Mouse (Mus musculus) midbrain, embryonic 14.5 days (tissue): ENCODE measurements around the gene Scrt2. TPM values are rescaled to one million over a fixed set of nuclear protein-coding genes. Genes with fewer than 3 reads are reported as not detected.
"Not testable (repeated sequence)": the region's sequence is repeated elsewhere in the genome, so short reads cannot be mapped to it uniquely, and the experiment has no call there.

Source experiments
- ATAC-seq: fragments of 200-750 bp; cut with Nextera tagmentation; 2 replicates; pipeline ENCODE4 v1.8.0; 2017; ENCODE audit warnings: moderate number of reproducible peaks, moderate library complexity; ENCODE audit not compliant: low FRiP score, low TSS enrichment
- DNase-seq: peaks from one replicate; pipeline ENCODE4 v3.0.0-alpha.2; 2015
- H3K27ac ChIP-seq: fragments of 300-500 bp; sonication (generic); replicated peaks from 2 replicates; pipeline ENCODE4 v1.5.1; 2014; ENCODE audit warnings: mild to moderate bottlenecking, low read depth, low read length, moderate library complexity
- H3K27me3 ChIP-seq: fragments of 300-500 bp; sonication (generic); 2 replicates; pipeline ENCODE4 v1.6.1; 2014; ENCODE audit warnings: low read length, control low read depth, mixed read lengths; ENCODE audit not compliant: control insufficient read depth, insufficient read depth
- H3K36me3 ChIP-seq: fragments of 300-500 bp; sonication (generic); 2 replicates; pipeline ENCODE4 v1.6.1; 2014; ENCODE audit warnings: low read length, control low read depth; ENCODE audit not compliant: control insufficient read depth, insufficient read depth
- H3K4me1 ChIP-seq: fragments of 300-500 bp; sonication (generic); 2 replicates; pipeline ENCODE4 v1.6.1; 2014; ENCODE audit warnings: mild to moderate bottlenecking, antibody characterized with exemption, low read length, control low read depth; ENCODE audit not compliant: control insufficient read depth, insufficient read depth
- H3K4me2 ChIP-seq: fragments of 300-500 bp; sonication (generic); 2 replicates; pipeline ENCODE4 v1.6.1; 2014; ENCODE audit warnings: mild to moderate bottlenecking, low read length, moderate library complexity
- H3K4me3 ChIP-seq: fragments of 300-500 bp; sonication (generic); replicated peaks from 2 replicates; pipeline ENCODE4 v1.5.1; 2014; ENCODE audit warnings: low read depth, low read length
- H3K9ac ChIP-seq: fragments of 300-500 bp; sonication (generic); replicated peaks from 2 replicates; pipeline ENCODE4 v1.6.1; 2014; ENCODE audit warnings: mild to moderate bottlenecking, low read length, moderate library complexity
- H3K9me3 ChIP-seq: fragments of 300-500 bp; sonication (generic); 2 replicates; pipeline ENCODE4 v1.6.1; 2016; ENCODE audit warnings: low read length, control low read depth, mixed read lengths; ENCODE audit not compliant: control insufficient read depth
- WGBS: fragments of 180-500 bp; shearing (Covaris S2); extraction: QIAGEN DNeasy Blood & Tissue Kit; methylation state at CpG from one replicate; pipeline ENCODE4 v1.1.7; 2014; 5-methylcytosine and 5-hydroxymethylcytosine counted together
- polyA plus RNA-seq: library from polyadenylated mRNA; unstranded; fragments of >200 nt; fragmentation: Nextera tagmentation; extraction: Ambion mirVana; gene quantifications from 2 replicates; pipeline ENCODE4 v1.2.1, GENCODE M21; 2014

The Scrt2 gene
- polyA plus RNA-seq, 1 experiment from 2014 or later, result 16.4 TPM

- Histone ChIP-seq H3K9ac (0 out of 2 replicates have a peak overlapping the region, but pooled peaks have one; percentile 17), H3K4me1 (peaks cover 61% of the 10 kb centered on the region)
Observed at GRCm38 (mm10) chr2:152051985-152052384, 29.3 kb upstream of the Scrt2 start.

DNA sequence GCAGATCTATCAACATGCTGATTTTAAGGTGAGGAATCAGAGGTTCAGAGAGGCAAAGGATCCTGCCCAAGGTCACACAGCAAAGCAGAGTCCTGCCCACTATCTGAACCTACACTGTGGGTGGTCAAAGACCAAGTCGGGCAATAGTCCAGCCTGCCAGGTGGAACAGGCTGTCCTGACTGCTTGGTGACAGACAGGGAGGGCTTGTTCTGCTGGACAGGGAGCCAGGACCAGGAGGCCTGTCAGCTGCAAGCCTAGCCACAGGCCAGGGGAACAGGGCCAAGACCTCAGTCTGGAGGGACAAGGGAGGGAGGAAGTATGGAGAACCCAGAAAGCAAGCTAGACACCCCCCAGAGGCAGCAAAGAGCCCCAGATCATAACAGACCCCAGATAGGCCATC lies 25.9 kb upstream of the Scrt2 start:
- Histone ChIP-seq H3K4me2 (no peak overlapping the region), H3K9me3 (no peaks in the 10 kb centered on the region), H3K27ac (no peak overlapping the region), H3K27me3 (0 out of 2 replicates have a peak, but pooled peaks cover 5% of the 10 kb centered on the region), H3K9ac (no peak overlapping the region), H3K4me3 (no peak overlapping the region), H3K4me1 (peaks cover 36% of the 10 kb centered on the region), H3K36me3 (no peaks in the 10 kb centered on the region)
- 74% methylated on average over 1 of the region's 1 CpGs for WGBS
- no peak for ATAC-seq
- DNase-seq, result no peak

More at GRCm38 (mm10) chr2:152051985-152052384, 29.3 kb upstream of the Scrt2 start:
- Histone ChIP-seq H3K27ac (peak overlapping the region; percentile 90; the same call in 1 of the 2 replicates), H3K4me3 (no peak overlapping the region), H3K4me2 (no peak overlapping the region), H3K36me3 (no peaks in the 10 kb centered on the region), H3K27me3 (no peaks in the 10 kb centered on the region), H3K9me3 (no peaks in the 10 kb centered on the region)
- 53% methylated on average over 3 of the region's 3 CpGs for WGBS
- DNase-seq, result no peak
- no peak for ATAC-seq

DNA sequence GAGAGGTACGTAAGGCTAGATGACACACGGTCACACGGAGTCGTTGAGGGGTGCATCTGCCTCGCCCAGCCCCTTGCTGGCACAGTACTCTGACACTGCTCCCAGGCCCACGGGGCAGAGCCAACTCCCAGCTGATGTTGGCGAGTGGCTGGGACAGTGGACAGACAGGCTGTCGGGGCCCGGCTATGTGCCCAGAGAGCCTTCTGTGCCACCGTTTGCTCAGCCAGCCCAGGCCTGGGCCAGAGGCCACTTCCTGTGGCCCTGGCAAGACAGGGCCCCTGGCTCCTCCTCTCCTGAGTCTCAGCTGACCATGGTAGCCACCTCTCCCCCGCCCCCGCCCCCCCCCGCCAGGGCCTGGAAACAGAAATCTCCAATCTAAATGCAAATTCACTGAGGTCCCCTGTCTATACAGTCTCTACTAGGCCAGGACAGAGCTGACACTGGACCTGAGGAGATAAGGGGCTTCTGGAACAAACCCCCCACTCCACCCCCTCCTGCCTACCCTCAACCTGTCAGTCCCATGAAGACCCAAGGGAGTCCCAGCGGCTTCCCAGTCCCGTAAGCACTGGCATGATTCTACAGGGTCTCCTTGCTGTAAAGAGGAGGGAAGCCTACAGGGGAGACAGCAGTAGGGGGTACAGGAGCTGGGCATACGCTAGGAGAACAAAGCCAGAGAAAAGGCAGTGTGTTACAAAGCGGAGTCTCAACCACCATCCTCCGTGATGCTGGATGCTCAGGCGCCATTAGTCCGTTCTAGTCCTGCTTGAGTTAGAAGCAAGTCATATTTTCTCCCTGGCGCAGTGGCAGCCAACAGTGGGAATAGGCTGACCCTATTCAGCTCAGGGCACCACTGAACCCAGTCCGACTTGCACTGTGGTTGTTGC lies 24.7 kb upstream of the Scrt2 start:
- DNase-seq (peak; percentile 52), ATAC-seq (peak; percentile 72)
- no peak overlapping the region; the same call in 1 of the 2 replicates for H3K9ac ChIP-seq

GRCm38 (mm10) chr2:152057252-152057563 lies 24.1 kb upstream of the Scrt2 start:
- no peak for DNase-seq
- Histone ChIP-seq H3K4me3 (no peak overlapping the region), H3K4me2 (no peak overlapping the region), H3K9me3 (no peaks in the 10 kb centered on the region), H3K9ac (no peak overlapping the region), H3K27ac (peak overlapping the region; percentile 70), H3K36me3 (no peaks in the 10 kb centered on the region), H3K4me1 (peaks cover 18% of the 10 kb centered on the region), H3K27me3 (0 out of 2 replicates have a peak, but pooled peaks cover 5% of the 10 kb centered on the region)
- WGBS, result 65% methylated on average over 9 of the region's 9 CpGs
- ATAC-seq, result no peak

More for the DNA sequence above, 24.7 kb upstream of the Scrt2 start:
- WGBS, result 53% methylated on average over 21 of the region's 22 CpGs
- H3K27ac ChIP-seq, result peak overlapping the region; percentile 70
- H3K4me3 ChIP-seq, result no peak overlapping the region
- H3K4me2 ChIP-seq, result no peak overlapping the region
- peaks cover 24% of the 10 kb centered on the region for H3K4me1 ChIP-seq
- no peaks in the 10 kb centered on the region for H3K9me3 ChIP-seq
- H3K36me3 ChIP-seq, result no peaks in the 10 kb centered on the region
- H3K27me3 ChIP-seq, result 0 out of 2 replicates have a peak, but pooled peaks cover 5% of the 10 kb centered on the region

GRCm38 (mm10) chr2:152062817-152063216 lies 18.5 kb upstream of the Scrt2 start:
- DNase-seq, H3K4me2 ChIP-seq, H3K4me1 ChIP-seq, H3K9ac ChIP-seq, ATAC-seq, H3K4me3 ChIP-seq, H3K27ac ChIP-seq, H3K27me3 ChIP-seq, H3K36me3 ChIP-seq, H3K9me3 ChIP-seq: not testable (repeated sequence)
- whole genome bisulfite sequencing, result 90% methylated on average over 3 of the region's 3 CpGs

- Histone ChIP-seq H3K4me3 (no peak overlapping the region), H3K36me3 (no peaks in the 10 kb centered on the region), H3K27me3 (no peaks in the 10 kb centered on the region), H3K9ac (no peak overlapping the region), H3K4me1 (peaks cover 15% of the 10 kb centered on the region), H3K9me3 (no peaks in the 10 kb centered on the region), H3K4me2 (no peak overlapping the region), H3K27ac (peak overlapping the region; percentile 70)
- WGBS, result 25% methylated on average over 11 of the region's 11 CpGs
- ATAC-seq, result peak; percentile 84
- peak; percentile 54 for DNase-seq
Observed at GRCm38 (mm10) chr2:152068660-152069433, 12.5 kb upstream of the Scrt2 start.

GRCm38 (mm10) chr2:152069434-152069786 lies 11.9 kb upstream of the Scrt2 start:
- no peaks in the 10 kb centered on the region for H3K27me3 ChIP-seq
- H3K4me1 ChIP-seq, result peaks cover 15% of the 10 kb centered on the region
- H3K9ac ChIP-seq, result no peak overlapping the region
- no peak overlapping the region for H3K4me2 ChIP-seq
- no peaks in the 10 kb centered on the region for H3K9me3 ChIP-seq
- H3K27ac ChIP-seq, result peak overlapping the region; percentile 70
- H3K36me3 ChIP-seq, result no peaks in the 10 kb centered on the region
- WGBS, result 51% methylated on average over 9 of the region's 9 CpGs
- peak; percentile 43 for DNase-seq
- ATAC-seq, result no peak
- no peak overlapping the region for H3K4me3 ChIP-seq

DNA sequence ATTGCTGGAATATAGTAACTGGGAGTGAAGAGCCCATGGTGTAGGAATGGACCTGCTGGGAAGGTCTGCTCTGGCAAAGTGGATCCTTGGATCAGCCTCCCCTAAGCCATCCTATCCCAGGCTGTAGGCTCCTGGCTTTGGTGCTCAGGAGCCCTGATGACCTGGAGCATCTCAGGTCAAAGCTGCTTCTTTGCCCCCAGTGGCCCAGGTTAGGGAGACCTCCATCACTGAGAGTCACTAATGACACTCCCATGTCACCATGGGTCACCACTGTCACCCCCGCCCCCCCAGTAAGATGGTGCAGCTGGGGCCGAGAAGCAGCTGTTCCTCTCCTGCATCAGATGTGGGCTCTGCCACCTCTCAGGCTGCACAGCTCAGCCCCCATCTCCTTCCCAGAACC lies 11.4 kb upstream of the Scrt2 start:
- no peak overlapping the region for H3K9ac ChIP-seq
- no peaks in the 10 kb centered on the region for H3K27me3 ChIP-seq
- 69% methylated on average over 2 of the region's 2 CpGs for WGBS
- H3K4me1 ChIP-seq, result peaks cover 15% of the 10 kb centered on the region
- no peak overlapping the region for H3K4me2 ChIP-seq
- H3K27ac ChIP-seq, result peak overlapping the region; percentile 70
- DNase-seq (no peak), ATAC-seq (no peak)
- no peaks in the 10 kb centered on the region for H3K36me3 ChIP-seq
- H3K4me3 ChIP-seq, result no peak overlapping the region
- no peaks in the 10 kb centered on the region for H3K9me3 ChIP-seq
